Mouse (Mus musculus) embryonic facial prominence, embryonic 10.5 days (tissue): ENCODE results near the gene Dbt. TPM values are rescaled to one million over a fixed set of nuclear protein-coding genes. Genes with fewer than 3 reads are reported as not detected.

ENCODE experiments used
- DNase-seq: peaks from one replicate; pipeline ENCODE4 v3.0.0-alpha.2; 2017; ENCODE audit warnings: low spot score
- H3K27ac ChIP-seq: fragments of 300-500 bp; sonication (generic); replicated peaks from 2 replicates; pipeline ENCODE4 v1.5.1; 2016; ENCODE audit warnings: mild to moderate bottlenecking
- H3K27me3 ChIP-seq: fragments of 300-500 bp; sonication (generic); replicated peaks from 2 replicates; pipeline ENCODE4 v1.6.1; 2016; ENCODE audit warnings: low read depth, mild to moderate bottlenecking; ENCODE audit not compliant: poor library complexity, severe bottlenecking
- H3K36me3 ChIP-seq: fragments of 300-500 bp; sonication (generic); replicated peaks from 2 replicates; pipeline ENCODE4 v1.6.1; 2016; ENCODE audit warnings: mild to moderate bottlenecking, moderate library complexity
- H3K4me1 ChIP-seq: fragments of 300-500 bp; sonication (generic); 2 replicates; pipeline ENCODE4 v1.6.1; 2016
- H3K4me3 ChIP-seq: fragments of 300-500 bp; sonication (generic); 2 replicates; pipeline ENCODE4 v1.5.1; 2016; ENCODE audit warnings: mild to moderate bottlenecking, moderate library complexity
- H3K9me3 ChIP-seq: fragments of 300-500 bp; sonication (generic); 2 replicates; pipeline ENCODE4 v1.6.1; 2016; ENCODE audit warnings: mild to moderate bottlenecking
- WGBS: fragments of 180-500 bp; shearing (Covaris S2); methylation state at CpG from one replicate; pipeline ENCODE4 v1.1.7; 2016; 5-methylcytosine and 5-hydroxymethylcytosine counted together
- polyA plus RNA-seq: library from polyadenylated mRNA; unstranded; fragments of >200 nt; fragmentation: Nextera tagmentation; extraction: Ambion mirVana; gene quantifications from 2 replicates; pipeline ENCODE4 v1.2.1, GENCODE M21; 2016

The Dbt gene
- polyA plus RNA-seq, 1 experiment from 2014 or later, result 12.3 TPM

GRCm38 (mm10) chr3:116493658-116494057, 19.2 kb upstream of the Dbt start:
- no peak overlapping the region for H3K4me3 ChIP-seq
- peaks cover 100% of the 10 kb centered on the region for H3K36me3 ChIP-seq
- H3K4me1 ChIP-seq, result no peaks in the 10 kb centered on the region
- H3K9me3 ChIP-seq, result no peaks in the 10 kb centered on the region
- WGBS, result 72% methylated on average over 5 of the region's 5 CpGs
- no peak overlapping the region for H3K27ac ChIP-seq
- H3K27me3 ChIP-seq, result no peaks in the 10 kb centered on the region
- DNase-seq, result no peak

- no peak for DNase-seq
- H3K36me3 ChIP-seq, result peaks cover 99% of the 10 kb centered on the region
- H3K27ac ChIP-seq, result no peak overlapping the region
- no peaks in the 10 kb centered on the region for H3K9me3 ChIP-seq
- WGBS, result 87% methylated on average over 1 of the region's 1 CpGs
- H3K27me3 ChIP-seq, result no peaks in the 10 kb centered on the region
- no peaks in the 10 kb centered on the region for H3K4me1 ChIP-seq
- H3K4me3 ChIP-seq, result no peak overlapping the region
These were observed 17.2 kb upstream of the Dbt start for GRCm38 (mm10) chr3:116495671-116496070.

- H3K36me3 ChIP-seq, result peaks cover 38% of the 10 kb centered on the region
- H3K27me3 ChIP-seq, result no peaks in the 10 kb centered on the region
- DNase-seq, result peak; percentile 99
- WGBS, result under 1% methylated on average over 44 of the region's 44 CpGs
- H3K27ac ChIP-seq, result peak within 1 kb of the TSS; percentile 93
- no peaks in the 10 kb centered on the region for H3K9me3 ChIP-seq
- H3K4me3 ChIP-seq, result peak within 1 kb of the TSS; percentile 98
- H3K4me1 ChIP-seq, result peaks cover 22% of the 10 kb centered on the region
These were observed 5.0 kb upstream of the Dbt start, which contains the start of gene Rtca for GRCm38 (mm10) chr3:116507772-116508351. TSS of gene Rtca (minus strand) at chr3:116508208.

- peak overlapping the region; percentile 73 for H3K4me3 ChIP-seq
- no peak for DNase-seq
- H3K27ac ChIP-seq, result peak overlapping the region; percentile 70; the same call in 1 of the 2 replicates
- WGBS, result 43% methylated on average over 12 of the region's 12 CpGs
- H3K36me3 ChIP-seq, result 0 out of 2 replicates have a peak, but pooled peaks cover 11% of the 10 kb centered on the region
- no peaks in the 10 kb centered on the region for H3K9me3 ChIP-seq
- H3K4me1 ChIP-seq, result peaks cover 18% of the 10 kb centered on the region
- H3K27me3 ChIP-seq, result no peaks in the 10 kb centered on the region
These were observed 543 bp upstream of the Dbt start for GRCm38 (mm10) chr3:116512151-116512903.

- no peaks in the 10 kb centered on the region for H3K4me1 ChIP-seq
- WGBS, result 88% methylated on average over 12 of the region's 12 CpGs
- no peaks in the 10 kb centered on the region for H3K27me3 ChIP-seq
- H3K4me3 ChIP-seq, result no peak overlapping the region
- peaks cover 26% of the 10 kb centered on the region for H3K36me3 ChIP-seq
- no peak overlapping the region for H3K27ac ChIP-seq
- H3K9me3 ChIP-seq, result no peaks in the 10 kb centered on the region
- DNase-seq, result no peak
These were observed 7.4 kb downstream of the Dbt start for GRCm38 (mm10) chr3:116520141-116520761.

GRCm38 (mm10) chr3:116529741-116530140, 16.9 kb downstream of the Dbt start:
- no peak overlapping the region for H3K27ac ChIP-seq
- DNase-seq, result no peak
- H3K4me1 ChIP-seq, result no peaks in the 10 kb centered on the region
- H3K27me3 ChIP-seq, result no peaks in the 10 kb centered on the region
- WGBS, result 58% methylated on average over 5 of the region's 5 CpGs
- H3K36me3 ChIP-seq, result peaks cover 22% of the 10 kb centered on the region
- H3K4me3 ChIP-seq, result no peak overlapping the region
- no peaks in the 10 kb centered on the region for H3K9me3 ChIP-seq

GRCm38 (mm10) chr3:116530826-116531225, 18.0 kb downstream of the Dbt start:
- WGBS, result 92% methylated on average over 4 of the region's 4 CpGs
- H3K36me3 ChIP-seq, result peaks cover 31% of the 10 kb centered on the region
- H3K27ac ChIP-seq, result no peak overlapping the region
- no peaks in the 10 kb centered on the region for H3K27me3 ChIP-seq
- H3K9me3 ChIP-seq, result no peaks in the 10 kb centered on the region
- DNase-seq, result no peak
- H3K4me3 ChIP-seq, result no peak overlapping the region
- H3K4me1 ChIP-seq, result no peaks in the 10 kb centered on the region

GRCm38 (mm10) chr3:116536428-116537199, 23.7 kb downstream of the Dbt start:
- H3K9me3 ChIP-seq, result no peaks in the 10 kb centered on the region
- peaks cover 5% of the 10 kb centered on the region for H3K4me1 ChIP-seq
- peaks cover 77% of the 10 kb centered on the region for H3K36me3 ChIP-seq
- no peak overlapping the region for H3K27ac ChIP-seq
- no peak overlapping the region for H3K4me3 ChIP-seq
- DNase-seq, result no peak
- 75% methylated on average over 16 of the region's 16 CpGs for WGBS
- H3K27me3 ChIP-seq, result no peaks in the 10 kb centered on the region

GRCm38 (mm10) chr3:116537200-116537573, 24.3 kb downstream of the Dbt start:
- no peak overlapping the region for H3K4me3 ChIP-seq
- 53% methylated on average over 6 of the region's 6 CpGs for WGBS
- H3K36me3 ChIP-seq, result peaks cover 83% of the 10 kb centered on the region
- DNase-seq, result no peak
- peaks cover 5% of the 10 kb centered on the region for H3K4me1 ChIP-seq
- H3K9me3 ChIP-seq, result no peaks in the 10 kb centered on the region
- H3K27ac ChIP-seq, result no peak overlapping the region
- H3K27me3 ChIP-seq, result no peaks in the 10 kb centered on the region

- no peaks in the 10 kb centered on the region for H3K27me3 ChIP-seq
- H3K4me3 ChIP-seq, result no peak overlapping the region
- no peak for DNase-seq
- no peaks in the 10 kb centered on the region for H3K9me3 ChIP-seq
- WGBS, result 82% methylated on average over 2 of the region's 2 CpGs
- peaks cover 4% of the 10 kb centered on the region for H3K4me1 ChIP-seq
- peaks cover 83% of the 10 kb centered on the region for H3K36me3 ChIP-seq
- H3K27ac ChIP-seq, result no peak overlapping the region
These were observed 29.2 kb downstream of the Dbt start for GRCm38 (mm10) chr3:116542070-116542469.

GRCm38 (mm10) chr3:116542532-116542931, 29.7 kb downstream of the Dbt start:
- no peak for DNase-seq
- Histone ChIP-seq H3K4me1 (no peaks in the 10 kb centered on the region), H3K36me3 (peaks cover 83% of the 10 kb centered on the region), H3K9me3 (no peaks in the 10 kb centered on the region), H3K4me3 (no peak overlapping the region), H3K27me3 (no peaks in the 10 kb centered on the region), H3K27ac (no peak overlapping the region)
- WGBS, result 81% methylated on average over 3 of the region's 3 CpGs

GRCm38 (mm10) chr3:116547430-116547829, 34.6 kb downstream of the Dbt start:
- no peak for DNase-seq
- no peaks in the 10 kb centered on the region for H3K27me3 ChIP-seq
- 91% methylated on average over 5 of the region's 5 CpGs for WGBS

More at GRCm38 (mm10) chr3:116547430-116547829, 34.6 kb downstream of the Dbt start:
- peaks cover 80% of the 10 kb centered on the region for H3K36me3 ChIP-seq
- H3K4me1 ChIP-seq, result no peaks in the 10 kb centered on the region
- no peaks in the 10 kb centered on the region for H3K9me3 ChIP-seq
- H3K4me3 ChIP-seq, result no peak overlapping the region
- H3K27ac ChIP-seq, result no peak overlapping the region
